Mouse (Mus musculus): ENCODE measurements around the gene Gbx2. TPM values are rescaled to one million over a fixed set of nuclear protein-coding genes. Genes with fewer than 3 reads are reported as not detected.

The Gbx2 gene
- polyA plus RNA-seq, 1 experiment from 2014 or later, result 29.7 TPM

GRCm38 (mm10) chr1:89884335-89884734 lies 46.6 kb downstream of the Gbx2 start:
- Histone ChIP-seq H3K27ac (ENCODE audit: low read length) (no peak overlapping the region), H3K4me3 (ENCODE audit: low read depth, low read length) (no peak overlapping the region), H3K4me2 (ENCODE audit: low read length) (no peak overlapping the region), H3K36me3 (ENCODE audit: control insufficient read depth, insufficient read depth, low read length) (peaks cover 12% of the 10 kb centered on the region), H3K4me1 (ENCODE audit: control insufficient read depth, insufficient read depth, low read length) (peaks cover 6% of the 10 kb centered on the region), H3K9me3 (replicated peaks; ENCODE audit: control insufficient read depth, low read length, poor library complexity, severe bottlenecking) (no peaks in the 10 kb centered on the region), H3K9ac (ENCODE audit: low read depth, low read length) (no peak overlapping the region), H3K27me3 (ENCODE audit: control insufficient read depth, insufficient read depth, low read depth, low read length) (no peaks in the 10 kb centered on the region)
- 95% methylated on average over 8 of the region's 8 CpGs for WGBS
- no peak for ATAC-seq

- peaks cover 13% of the 10 kb centered on the region for H3K4me1 ChIP-seq (ENCODE audit: control insufficient read depth, insufficient read depth, low read length)
- no peaks in the 10 kb centered on the region for H3K9me3 ChIP-seq (replicated peaks; ENCODE audit: control insufficient read depth, low read length, poor library complexity, severe bottlenecking)
- no peak overlapping the region for H3K4me3 ChIP-seq (ENCODE audit: low read depth, low read length)
- no peaks in the 10 kb centered on the region for H3K27me3 ChIP-seq (ENCODE audit: control insufficient read depth, insufficient read depth, low read depth, low read length)
- H3K4me2 ChIP-seq (ENCODE audit: low read length), result no peak overlapping the region
- ATAC-seq, result no peak
- H3K36me3 ChIP-seq (ENCODE audit: control insufficient read depth, insufficient read depth, low read length), result no peaks in the 10 kb centered on the region
- no peak overlapping the region for H3K9ac ChIP-seq (ENCODE audit: low read depth, low read length)
- no peak overlapping the region for H3K27ac ChIP-seq (ENCODE audit: low read length)
- WGBS, result 61% methylated on average over 10 of the region's 10 CpGs
Observed at GRCm38 (mm10) chr1:89880834-89881233, 50.1 kb downstream of the Gbx2 start.

GRCm38 (mm10) chr1:89880193-89880592 lies 50.8 kb downstream of the Gbx2 start:
- WGBS, result 12% methylated on average over 8 of the region's 8 CpGs

GRCm38 (mm10) chr1:89878496-89878895 lies 52.5 kb downstream of the Gbx2 start:
- WGBS, result 73% methylated on average over 11 of the region's 11 CpGs
- H3K4me1 ChIP-seq (ENCODE audit: control insufficient read depth, insufficient read depth, low read length), result peaks cover 13% of the 10 kb centered on the region
- no peak overlapping the region for H3K4me2 ChIP-seq (ENCODE audit: low read length)

More at GRCm38 (mm10) chr1:89880193-89880592, 50.8 kb downstream of the Gbx2 start:
- Histone ChIP-seq H3K9ac (ENCODE audit: low read depth, low read length) (no peak overlapping the region), H3K27me3 (ENCODE audit: control insufficient read depth, insufficient read depth, low read depth, low read length) (no peaks in the 10 kb centered on the region), H3K9me3 (replicated peaks; ENCODE audit: control insufficient read depth, low read length, poor library complexity, severe bottlenecking) (no peaks in the 10 kb centered on the region), H3K4me1 (ENCODE audit: control insufficient read depth, insufficient read depth, low read length) (peaks cover 13% of the 10 kb centered on the region), H3K4me2 (ENCODE audit: low read length) (no peak overlapping the region), H3K27ac (ENCODE audit: low read length) (no peak overlapping the region), H3K36me3 (ENCODE audit: control insufficient read depth, insufficient read depth, low read length) (no peaks in the 10 kb centered on the region), H3K4me3 (ENCODE audit: low read depth, low read length) (no peak overlapping the region)
- ATAC-seq, result no peak

More at GRCm38 (mm10) chr1:89878496-89878895, 52.5 kb downstream of the Gbx2 start:
- ATAC-seq, result no peak
- no peaks in the 10 kb centered on the region for H3K36me3 ChIP-seq (ENCODE audit: control insufficient read depth, insufficient read depth, low read length)
- no peak overlapping the region for H3K4me3 ChIP-seq (ENCODE audit: low read depth, low read length)
- no peak overlapping the region for H3K27ac ChIP-seq (ENCODE audit: low read length)
- H3K9ac ChIP-seq (ENCODE audit: low read depth, low read length), result no peak overlapping the region
- no peaks in the 10 kb centered on the region for H3K27me3 ChIP-seq (ENCODE audit: control insufficient read depth, insufficient read depth, low read depth, low read length)
- H3K9me3 ChIP-seq (replicated peaks; ENCODE audit: control insufficient read depth, low read length, poor library complexity, severe bottlenecking), result no peaks in the 10 kb centered on the region

Other genes starting within 250 kb of the Gbx2 start
- 0.39 and 0.52 TPM in 2 replicates for gene Asb18, start 83.5 kb upstream of the Gbx2 start, polyA plus RNA-seq (2015; fragmentation: Nextera tagmentation; extraction: Ambion mirVana)
- 0.62 and 0.85 TPM in 2 replicates for gene Iqca, start 222.2 kb upstream of the Gbx2 start, polyA plus RNA-seq (2015; fragmentation: Nextera tagmentation; extraction: Ambion mirVana)

All from midbrain, embryonic 16.5 days (tissue).